Mouse (Mus musculus) layer of hippocampus, postnatal 14 days (tissue): ENCODE data around the gene Trio. TPM values are rescaled to one million over a fixed set of nuclear protein-coding genes. Genes with fewer than 3 reads are reported as not detected.
A peak's percentile ranks its signal among the peaks of the same experiment; 100 is the strongest.

ENCODE experiments used
- DNase-seq, 2 experiments: peaks; one replicate each; pipeline ENCODE4 v3.0.0; 2021 to 2022; ENCODE audit warnings: low spot score in 2 of 2, mixed read lengths in 1 of 2
- total RNA-seq, 2 experiments: library from RNA; stranded (reverse); gene quantifications; 2 replicates each; pipeline ENCODE4 v1.2.3; 2021

Gene Trio
- total RNA-seq, 2 experiments from 2014 or later = 254 to 260 TPM

DNA sequence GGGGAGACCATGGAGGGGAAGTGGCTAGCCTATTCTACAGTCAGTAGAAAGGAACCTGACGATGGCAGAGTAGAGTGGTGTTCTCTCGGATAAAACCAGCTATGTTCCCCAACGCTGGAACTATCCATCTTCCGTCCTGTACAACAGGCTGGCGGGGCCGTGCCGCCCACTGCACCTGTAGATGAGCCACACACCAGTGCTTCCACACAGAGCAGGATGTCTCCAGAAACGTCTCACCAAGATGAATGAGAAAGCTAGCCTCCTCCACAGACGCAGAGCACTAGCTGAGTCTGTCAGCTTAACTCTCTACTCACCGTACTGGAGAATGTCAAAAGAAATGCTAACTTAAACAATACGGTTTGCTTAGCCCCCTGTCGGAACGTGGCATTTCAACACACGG, 221.2 kb downstream of the Trio start:
- DNase-seq = no peak

DNA sequence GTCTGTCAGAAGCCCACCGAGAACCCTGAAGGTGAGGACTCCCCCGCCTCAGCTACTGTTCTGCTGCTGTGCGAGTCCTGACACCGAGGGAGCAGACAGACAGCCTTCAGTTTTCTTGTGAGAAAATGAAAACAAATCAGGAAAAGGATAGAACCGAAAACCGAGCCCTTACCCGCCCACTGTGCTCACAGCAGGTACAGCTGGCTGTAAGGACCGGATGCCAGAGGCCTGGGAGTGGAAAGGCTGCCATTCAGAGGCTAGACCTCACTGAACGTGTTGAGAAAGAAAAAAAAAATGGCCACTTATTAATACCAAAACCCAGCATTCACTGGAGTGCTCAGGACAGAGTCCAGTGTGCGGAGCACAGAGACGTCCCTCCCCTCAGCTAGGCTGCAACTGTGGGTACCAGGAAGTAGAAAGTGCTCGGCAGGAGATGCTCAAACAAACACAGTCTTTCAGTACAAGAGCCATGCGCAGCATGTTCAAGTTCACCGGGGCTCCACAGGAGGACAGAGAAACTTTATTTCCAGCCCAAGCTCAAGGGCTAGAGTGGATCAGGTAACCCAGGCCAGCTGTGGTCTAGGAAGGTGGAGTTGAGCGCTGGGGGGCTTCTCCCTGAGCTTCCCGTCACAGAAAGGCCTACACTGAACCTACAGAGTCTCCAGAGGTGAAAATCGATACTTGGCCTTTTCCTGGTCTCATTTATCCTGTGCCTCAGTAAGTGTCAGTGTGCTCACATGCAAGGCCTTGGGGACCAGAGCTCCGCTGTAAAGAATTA, 221.9 kb downstream of the Trio start:
- no peak for DNase-seq

DNA sequence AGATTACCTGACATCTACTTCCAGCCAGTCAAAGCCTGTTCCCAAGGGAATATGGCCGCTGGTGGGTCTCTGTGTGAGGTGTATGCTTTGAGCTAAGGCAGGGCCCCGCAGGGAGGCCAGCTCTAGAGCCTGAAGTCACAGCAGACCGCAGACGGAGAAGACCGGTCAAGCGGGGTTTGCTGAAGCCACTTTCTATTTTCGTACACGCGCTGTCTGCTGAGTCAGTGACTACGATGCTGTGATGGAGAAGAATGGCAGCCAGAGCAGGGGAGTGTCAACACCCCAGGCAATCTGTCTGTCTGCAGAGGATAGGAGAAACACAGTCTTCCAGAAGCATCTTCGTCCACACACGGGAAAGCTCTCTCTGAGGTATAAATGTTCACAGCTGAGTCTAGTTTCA, 223.4 kb downstream of the Trio start:
- DNase-seq = no peak

DNA sequence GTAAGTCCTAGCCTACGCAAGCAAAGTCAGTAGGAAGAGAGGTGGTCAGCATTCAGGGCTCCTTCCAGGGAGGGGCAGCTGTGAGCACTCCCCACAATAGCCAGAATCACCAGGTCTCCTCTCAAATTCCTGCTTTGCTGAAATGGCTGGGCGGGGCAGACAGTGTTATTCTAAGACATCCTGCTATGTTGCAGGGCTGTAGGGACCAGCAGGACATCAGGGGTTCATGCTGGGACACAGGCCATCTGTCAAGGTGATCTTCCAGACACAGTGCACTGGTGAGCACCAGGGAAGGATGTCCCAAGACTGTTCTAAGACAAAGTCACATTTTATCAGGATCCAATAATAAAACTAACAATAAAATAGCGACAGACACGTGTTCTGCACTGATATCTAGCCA, 224.5 kb downstream of the Trio start:
- no peak for DNase-seq

DNA sequence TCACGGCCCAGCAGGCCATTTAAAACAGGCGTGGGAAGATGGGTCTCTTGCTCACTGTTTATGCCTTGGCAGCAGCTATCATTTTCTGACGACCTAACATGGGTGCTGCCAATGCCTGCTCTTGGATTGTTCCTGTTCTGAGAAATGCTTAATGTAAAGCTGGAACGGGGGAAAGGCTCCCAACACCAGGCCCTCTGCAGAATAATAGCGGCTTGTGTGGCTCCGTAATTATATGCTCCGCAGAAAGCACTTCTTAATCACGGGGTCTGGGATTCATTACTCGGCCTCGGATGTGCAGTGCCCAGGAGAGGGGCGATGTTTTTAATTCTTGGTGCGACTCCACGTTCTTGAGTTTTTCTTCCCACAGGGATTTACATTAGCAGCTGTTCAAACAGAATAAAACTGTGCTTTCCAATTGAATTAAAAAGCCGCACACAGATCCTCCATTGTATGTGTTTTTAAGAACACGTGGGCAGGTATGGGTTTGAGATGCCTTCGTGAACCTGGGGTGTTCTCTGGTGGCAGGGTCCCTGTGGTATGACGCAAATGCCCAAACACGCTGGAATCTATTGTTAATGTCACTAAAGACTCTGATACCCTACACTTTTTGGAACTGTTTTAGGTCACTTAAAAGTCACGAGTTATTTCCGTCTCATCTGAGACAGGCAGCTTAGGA, 228.0 kb downstream of the Trio start:
- DNase-seq = no peak

DNA sequence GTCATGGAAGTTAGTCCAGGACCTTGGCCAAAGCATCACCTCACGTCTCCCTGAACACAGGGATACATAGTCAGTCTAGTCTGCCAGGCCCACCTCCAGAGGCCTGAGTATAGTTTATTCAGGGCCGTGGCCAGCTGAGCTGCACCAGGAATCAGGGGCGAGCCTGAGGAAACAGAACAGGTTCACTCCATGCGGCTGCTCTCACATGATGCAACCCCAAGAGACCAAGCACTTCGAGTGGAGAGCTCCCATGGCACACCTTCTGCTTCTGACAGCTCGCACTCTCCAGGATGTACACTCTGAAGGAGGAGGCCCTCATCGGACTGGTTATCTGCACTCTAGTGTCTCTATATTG, 228.8 kb downstream of the Trio start:
- DNase-seq = no peak

DNA sequence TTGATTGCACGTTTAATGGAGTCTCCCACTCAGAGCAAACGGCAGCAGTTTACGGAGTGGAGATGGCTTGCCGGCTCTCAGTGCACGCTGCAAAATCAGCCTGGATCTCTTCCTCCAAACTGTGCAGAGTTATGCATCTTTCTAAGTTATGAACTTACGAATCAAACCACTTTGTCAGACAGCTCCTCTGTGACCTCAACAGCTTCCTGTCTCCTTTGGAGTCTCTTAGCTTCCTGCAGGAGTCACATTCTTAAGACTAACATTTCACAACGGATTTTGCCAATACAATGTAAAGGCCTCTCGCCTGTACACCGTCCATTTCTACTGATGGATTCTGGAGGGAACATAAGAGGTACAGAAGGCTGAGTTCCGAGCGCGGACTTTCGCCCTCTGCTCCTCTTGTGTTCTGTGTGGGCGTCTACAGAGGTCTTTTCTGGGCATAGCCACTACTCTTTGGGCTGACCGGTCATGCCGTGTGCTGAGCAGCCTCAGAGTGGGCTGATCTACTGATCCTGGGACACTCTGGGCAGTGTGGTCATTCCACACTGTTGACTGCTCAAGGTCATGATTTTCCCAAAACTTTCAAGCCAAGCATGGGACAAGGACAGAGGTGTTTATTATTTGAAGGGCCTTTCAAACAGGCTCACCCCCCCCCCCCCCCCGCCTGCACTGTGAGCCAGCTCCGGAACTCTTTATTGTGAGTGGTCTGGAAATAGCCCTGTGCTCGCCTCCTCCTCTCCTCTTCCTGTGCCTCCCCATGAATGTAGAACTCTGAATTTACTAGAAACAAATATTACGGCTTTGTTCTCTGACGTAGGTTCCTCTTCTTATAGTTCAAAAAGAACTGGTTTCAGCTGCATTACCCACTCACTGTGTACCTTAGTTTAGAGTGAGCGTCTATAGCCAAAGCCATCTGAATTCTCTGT, 229.4 kb downstream of the Trio start:
- no peak for DNase-seq

DNA sequence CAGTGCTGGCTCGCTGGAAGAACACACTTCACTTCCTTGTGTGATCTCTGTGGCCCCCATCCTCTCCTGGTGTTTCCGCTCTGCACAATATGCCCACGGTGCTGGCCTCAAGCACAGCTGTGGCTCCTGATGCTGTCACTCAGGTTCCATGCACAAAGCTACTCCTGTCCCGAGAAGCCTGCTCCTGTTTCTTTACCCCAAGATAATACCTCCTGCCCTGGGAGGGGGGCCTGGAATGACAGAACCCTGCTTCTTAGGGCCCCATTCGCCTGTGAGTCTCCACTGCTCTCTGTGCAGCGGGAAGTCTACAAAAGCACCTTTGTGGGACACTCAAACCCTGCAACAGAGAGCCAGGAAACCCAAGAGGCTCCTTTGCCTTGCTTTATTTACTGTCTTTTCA, 232.4 kb downstream of the Trio start:
- no peak for DNase-seq

DNA sequence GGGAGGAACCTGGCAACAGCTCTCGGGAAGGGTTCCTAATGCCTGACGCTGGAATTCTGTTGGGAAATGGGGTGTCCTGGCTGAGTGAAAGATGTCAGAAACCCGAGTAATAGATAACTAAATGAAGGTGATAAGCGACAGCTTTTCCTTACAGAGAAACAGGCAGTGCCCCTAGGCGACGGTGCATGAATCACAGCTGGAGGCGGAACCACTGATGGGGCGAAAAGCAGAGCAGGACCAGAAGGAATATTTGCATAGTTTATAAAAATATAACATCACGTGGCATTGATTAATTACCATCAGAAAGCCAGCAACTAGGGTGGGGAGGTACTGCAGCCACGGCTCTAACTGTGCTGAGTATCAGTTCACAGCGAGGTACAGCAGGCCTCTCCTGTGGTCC, 233.2 kb downstream of the Trio start:
- no peak for DNase-seq

DNA sequence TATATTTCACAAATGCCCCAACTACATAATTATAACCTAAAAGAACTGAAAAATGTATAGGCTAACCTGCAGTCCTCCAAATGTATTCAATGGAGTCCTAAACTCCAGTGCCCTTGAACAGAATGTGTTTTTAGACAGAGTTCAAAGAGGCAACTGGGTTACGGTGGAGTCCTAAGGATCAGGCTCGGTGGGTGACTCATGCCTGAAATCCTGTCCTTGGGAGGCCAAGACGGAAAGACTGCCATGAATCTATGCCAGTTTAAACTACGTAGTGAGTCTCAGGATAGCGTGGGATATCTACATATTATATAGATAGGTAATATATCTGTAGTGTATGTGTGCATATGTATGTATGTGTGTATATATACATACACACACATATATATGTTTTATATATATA, 234.5 kb downstream of the Trio start:
- DNase-seq = no peak

DNA sequence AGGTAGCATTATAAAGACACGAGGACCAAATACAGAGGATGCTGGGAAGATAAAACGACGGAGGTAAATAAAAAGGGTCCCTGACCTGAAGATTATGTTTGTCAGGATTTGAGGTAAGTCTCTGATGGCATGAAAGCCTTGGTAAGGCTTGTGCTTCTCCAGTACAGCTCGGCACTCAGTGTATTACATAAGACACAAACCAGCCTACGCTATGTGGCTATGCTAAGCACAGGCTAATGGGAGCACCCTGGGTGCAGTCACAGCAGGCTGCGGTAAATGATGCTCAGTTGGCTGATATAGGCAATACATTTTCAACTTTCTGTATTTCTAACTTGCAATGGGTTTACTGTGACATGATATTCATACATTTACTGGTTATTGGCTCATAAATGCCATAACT, 234.9 kb downstream of the Trio start:
- no peak for DNase-seq

DNA sequence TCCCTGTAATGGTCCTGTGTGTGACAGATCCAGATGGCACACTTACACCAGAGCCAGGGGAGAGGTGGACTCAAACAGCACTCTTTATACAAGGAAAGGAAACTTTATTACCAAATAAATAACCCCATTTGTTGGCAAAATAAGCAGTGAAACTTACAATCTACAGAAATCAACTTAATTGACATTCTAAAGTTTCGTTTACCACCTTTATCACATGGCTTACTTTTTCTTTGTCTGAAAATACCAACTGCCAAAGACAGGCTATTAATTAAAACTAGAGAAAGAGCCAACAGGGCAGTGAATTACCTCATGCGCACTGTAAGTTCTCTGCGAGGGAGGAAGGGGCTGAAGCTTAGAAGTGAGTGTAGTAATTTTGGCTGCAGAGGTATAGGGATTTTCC, 236.3 kb downstream of the Trio start:
- no peak for DNase-seq

DNA sequence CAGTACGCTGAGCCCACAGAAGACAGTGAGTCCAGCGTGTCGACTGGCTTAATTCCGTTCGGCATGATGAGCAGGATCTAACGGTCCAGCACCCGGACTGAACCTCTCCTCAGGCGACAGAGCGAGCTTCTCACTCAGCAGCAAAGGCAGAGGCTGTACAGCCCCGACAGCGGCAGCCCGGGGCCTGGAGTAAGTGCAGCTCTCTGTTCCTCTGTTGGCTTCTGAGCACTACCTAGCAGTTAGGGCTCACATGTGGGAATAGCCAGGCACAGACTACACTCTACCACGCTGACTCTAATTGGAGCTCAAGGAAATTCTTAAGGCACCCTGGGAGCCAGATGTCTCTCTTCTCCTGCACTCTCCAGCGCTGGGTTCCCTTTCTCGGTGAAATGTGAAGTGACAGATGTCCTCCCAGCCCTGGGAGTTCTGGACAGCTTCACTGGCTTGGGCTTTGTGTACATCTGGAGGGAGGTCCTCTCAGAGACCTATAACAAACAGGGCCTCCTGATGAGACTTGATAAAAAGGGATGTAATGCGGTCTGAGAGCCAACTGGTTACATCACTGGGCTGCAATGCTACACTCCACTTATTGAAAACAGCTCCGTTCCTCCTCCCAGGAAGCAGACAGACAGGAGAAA, 237.4 kb downstream of the Trio start:
- DNase-seq = peak in 1 of 2 experiments; percentile 69

DNA sequence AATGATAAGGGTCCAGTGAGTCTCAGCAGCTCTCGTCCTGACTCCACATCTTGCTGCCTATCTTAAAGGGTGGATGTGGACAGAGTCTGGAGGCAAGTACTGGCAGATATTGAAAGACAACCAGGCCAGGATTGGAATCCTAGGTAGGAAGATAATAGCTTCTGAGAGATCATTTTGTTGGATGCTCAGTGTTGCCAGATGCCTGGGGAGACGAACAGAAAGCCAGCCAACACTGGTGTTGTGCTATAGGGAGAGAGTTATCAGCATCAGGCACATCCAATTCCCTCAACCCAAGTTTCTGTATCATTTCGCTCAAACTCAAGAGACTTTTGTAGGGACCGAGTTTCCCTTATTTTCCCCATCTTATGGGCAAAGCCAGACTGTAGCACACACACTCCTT, 238.5 kb downstream of the Trio start:
- DNase-seq = no peak

DNA sequence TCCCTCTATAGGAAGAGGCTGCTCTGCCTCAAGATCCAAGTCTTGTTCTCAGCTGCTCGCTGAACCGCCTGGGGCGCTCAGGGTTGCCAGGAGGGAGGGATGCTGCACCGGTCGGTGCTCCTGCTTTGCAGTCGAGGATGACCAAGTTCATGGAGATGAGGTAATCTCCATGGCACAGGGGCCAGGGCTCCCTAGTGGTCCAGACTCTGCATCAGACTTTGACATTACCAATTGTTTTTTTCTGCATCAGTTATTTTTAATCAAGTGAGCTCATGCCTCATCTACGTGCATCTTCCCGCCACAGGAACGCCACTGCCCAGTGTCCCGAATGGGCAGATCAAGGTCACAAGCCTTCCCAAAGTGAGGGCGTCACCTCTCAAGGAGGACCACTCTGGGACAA, 239.2 kb downstream of the Trio start:
- no peak for DNase-seq

DNA sequence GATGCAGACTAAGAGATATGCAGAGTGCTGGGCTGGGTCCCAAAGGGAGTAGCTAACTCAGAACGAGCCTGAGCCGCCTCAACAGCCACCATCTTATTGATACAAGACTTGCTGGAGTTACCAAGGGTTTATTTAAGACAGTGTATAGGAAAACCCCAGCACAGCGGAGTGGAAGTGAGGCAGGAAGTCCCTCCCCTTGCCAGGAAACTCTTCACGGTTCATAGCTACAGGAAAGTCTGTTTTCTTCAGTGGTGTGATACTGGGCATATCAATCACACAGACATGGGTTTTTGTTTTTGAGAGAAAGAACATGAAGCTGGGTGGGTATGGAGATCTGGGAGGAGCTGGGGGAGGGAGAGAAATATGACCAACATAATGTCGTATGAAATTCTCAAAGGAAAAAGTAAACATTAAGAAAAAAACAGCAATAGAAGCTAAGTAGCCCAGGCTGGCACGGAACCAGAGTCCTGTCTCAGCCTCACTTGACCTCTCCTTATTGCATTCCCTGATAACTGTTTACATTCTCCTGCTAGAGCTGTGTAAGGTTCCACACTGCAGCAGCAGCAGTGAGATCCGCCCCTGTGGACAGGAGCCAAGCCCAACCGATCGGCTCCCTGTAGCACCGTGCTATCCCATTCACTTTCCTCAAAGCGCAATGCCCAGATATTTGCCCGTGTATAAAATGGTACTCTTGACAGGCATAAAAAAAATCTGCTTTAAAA, 240.2 kb downstream of the Trio start:
- DNase-seq = no peak

DNA sequence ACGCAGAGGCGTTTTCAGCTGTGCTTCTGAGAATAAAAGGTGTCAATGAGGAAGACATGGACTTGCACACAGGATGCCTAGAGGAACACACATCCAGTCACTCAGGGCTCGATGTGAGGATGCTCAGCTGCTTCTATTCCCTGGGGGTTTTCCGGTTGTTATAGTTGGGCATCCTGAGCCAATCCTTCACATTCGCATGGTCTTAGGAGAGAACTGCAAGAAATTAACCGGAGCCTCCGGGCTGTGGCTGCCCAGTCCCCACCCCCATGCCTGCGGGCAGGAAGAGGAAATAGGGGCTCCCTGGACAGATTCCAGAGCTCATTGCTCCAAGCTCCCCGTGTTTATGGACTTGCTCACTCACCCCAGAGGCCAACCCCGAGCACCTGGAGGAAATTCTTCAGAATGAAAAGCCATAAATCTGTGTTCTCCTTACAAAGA, 241.5 kb downstream of the Trio start:
- DNase-seq = no peak

DNA sequence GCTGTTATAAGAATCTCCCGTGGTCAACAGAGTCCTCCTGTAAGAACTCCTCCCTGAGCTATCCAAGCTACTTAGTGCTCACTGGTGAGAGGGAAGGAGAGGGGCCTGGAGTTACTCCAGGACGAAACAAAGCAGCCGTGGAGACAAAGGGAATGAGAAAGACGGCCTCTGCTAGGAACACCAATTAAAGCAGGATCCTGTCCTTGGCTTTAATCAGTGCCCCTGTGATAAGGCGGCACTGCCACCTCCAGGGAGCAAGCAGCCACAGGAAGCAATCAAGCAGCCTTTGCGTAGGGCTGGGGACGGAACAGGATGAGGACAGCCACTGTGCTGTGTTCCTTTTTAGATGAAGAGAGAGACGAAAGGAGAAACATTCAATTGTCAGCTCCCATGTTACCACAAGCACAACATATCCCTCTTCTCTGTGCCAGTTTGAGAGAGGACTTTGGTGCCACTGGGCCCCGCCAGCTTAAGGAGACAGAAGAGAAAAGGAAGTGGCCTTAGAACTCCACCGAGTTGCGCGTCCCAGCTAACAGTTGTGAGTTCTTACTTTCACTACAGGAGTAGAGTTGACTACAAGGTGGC, 242.0 kb downstream of the Trio start:
- DNase-seq = no peak

DNA sequence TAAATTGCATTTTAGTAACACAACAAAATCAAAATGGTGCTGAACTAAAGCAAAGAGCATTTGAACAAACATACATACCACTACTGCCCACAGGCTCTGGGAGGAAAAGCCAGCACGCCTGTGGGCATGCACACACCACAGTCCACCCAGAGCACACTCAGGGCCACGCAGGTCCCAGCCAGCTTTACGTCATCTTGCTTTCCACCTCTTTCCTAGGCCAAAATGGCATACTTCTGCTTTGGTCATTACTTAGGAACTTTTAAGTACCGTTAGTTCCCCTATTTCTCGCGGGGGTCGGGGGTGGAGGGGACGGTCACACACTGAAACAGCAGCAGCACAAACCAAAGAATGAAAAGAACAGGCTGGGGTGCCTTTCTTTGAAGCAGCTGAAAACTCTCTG, 242.6 kb downstream of the Trio start:
- no peak for DNase-seq

DNA sequence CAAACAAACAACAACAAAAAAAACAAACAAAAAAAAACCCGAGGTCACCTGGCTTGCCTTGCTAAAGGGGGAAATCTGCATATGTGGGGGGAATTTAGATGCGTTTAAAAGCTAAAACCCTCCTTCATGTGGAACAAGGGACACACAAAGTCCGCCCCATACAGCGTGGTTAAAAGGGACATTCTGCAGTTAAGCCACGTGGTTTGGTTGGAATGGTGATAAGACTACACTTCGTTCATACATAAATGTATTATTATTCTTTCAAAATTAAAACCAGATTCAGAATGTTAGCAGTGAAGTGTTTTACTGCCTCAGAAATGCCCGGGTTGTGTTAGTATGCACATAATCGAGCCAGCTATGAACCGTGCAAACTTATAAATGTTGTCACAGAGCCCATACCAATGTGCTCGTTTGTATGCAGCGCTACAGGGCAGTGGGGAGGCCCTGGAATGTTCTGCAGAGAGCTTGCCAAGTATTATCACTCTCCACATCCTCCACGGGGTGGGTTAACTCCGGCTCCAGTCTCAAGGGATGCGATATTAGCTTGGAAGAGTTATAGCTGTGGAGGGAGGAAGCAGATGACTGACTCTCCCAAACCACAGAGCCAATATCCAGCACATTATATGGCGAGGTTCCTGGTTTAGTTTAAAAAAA, 243.1 kb downstream of the Trio start:
- DNase-seq = no peak
